Mouse (Mus musculus): ENCODE results near the gene Adam11. TPM values are rescaled to one million over a fixed set of nuclear protein-coding genes. Genes with fewer than 3 reads are reported as not detected.

The Adam11 gene
- polyA plus RNA-seq, 1 experiment from 2014 or later = 0.78 TPM

GRCm38 (mm10) chr11:102779824-102780223 lies 18.6 kb downstream of the Adam11 start:
- Histone ChIP-seq H3K27ac (ENCODE audit: low read length) (peak overlapping the region; percentile 82), H3K4me3 (ENCODE audit: low read depth, low read length) (no peak overlapping the region), H3K4me2 (replicated peaks; ENCODE audit: low read depth, low read length) (no peak overlapping the region), H3K4me1 (ENCODE audit: insufficient read depth, low read depth, low read length) (peaks cover 11% of the 10 kb centered on the region), H3K9ac (replicated peaks; ENCODE audit: low read depth) (no peak overlapping the region), H3K36me3 (ENCODE audit: insufficient read depth, low read length) (no peaks in the 10 kb centered on the region), H3K27me3 (replicated peaks; ENCODE audit: insufficient read depth, low read length) (no peaks in the 10 kb centered on the region), H3K9me3 (ENCODE audit: low read length) (no peaks in the 10 kb centered on the region)
- DNase-seq (ENCODE audit: low spot score) = peak; percentile 24
- TF ChIP-seq CTCF (IDR thresholded peaks at IDR 0.05) = no peak
- TF ChIP-seq EP300 (IDR thresholded peaks at IDR 0.05) = no peak
- WGBS = 43% methylated on average over 7 of the region's 7 CpGs
- ATAC-seq = peak; percentile 68

- Histone ChIP-seq H3K9me3 (ENCODE audit: low read length) (no peaks in the 10 kb centered on the region), H3K4me1 (ENCODE audit: insufficient read depth, low read depth, low read length) (peaks cover 11% of the 10 kb centered on the region), H3K27me3 (replicated peaks; ENCODE audit: insufficient read depth, low read length) (no peaks in the 10 kb centered on the region), H3K4me2 (replicated peaks; ENCODE audit: low read depth, low read length) (no peak overlapping the region), H3K9ac (replicated peaks; ENCODE audit: low read depth) (no peak overlapping the region), H3K27ac (ENCODE audit: low read length) (peak overlapping the region; percentile 82), H3K4me3 (ENCODE audit: low read depth, low read length) (no peak overlapping the region), H3K36me3 (ENCODE audit: insufficient read depth, low read length) (no peaks in the 10 kb centered on the region)
- TF ChIP-seq CTCF (IDR thresholded peaks at IDR 0.05) (no peak), EP300 (IDR thresholded peaks at IDR 0.05) (peak; percentile 85)
- peak; percentile 75 for DNase-seq (ENCODE audit: low spot score)
- ATAC-seq = peak; percentile 84
- 30% methylated on average over 10 of the region's 11 CpGs for WGBS
These were observed 19.2 kb downstream of the Adam11 start for GRCm38 (mm10) chr11:102780271-102780985.

- H3K4me3 ChIP-seq (ENCODE audit: low read depth, low read length) = no peak overlapping the region
These were observed 19.7 kb downstream of the Adam11 start for GRCm38 (mm10) chr11:102780986-102781351.

GRCm38 (mm10) chr11:102781523-102781922 lies 20.3 kb downstream of the Adam11 start:
- H3K36me3 ChIP-seq (ENCODE audit: insufficient read depth, low read length) = no peaks in the 10 kb centered on the region
- H3K4me3 ChIP-seq (ENCODE audit: low read depth, low read length) = no peak overlapping the region
- peaks cover 11% of the 10 kb centered on the region for H3K4me1 ChIP-seq (ENCODE audit: insufficient read depth, low read depth, low read length)
- DNase-seq (ENCODE audit: low spot score) = no peak
- TF ChIP-seq CTCF (IDR thresholded peaks at IDR 0.05) = no peak
- TF ChIP-seq EP300 (IDR thresholded peaks at IDR 0.05) = no peak
- no peak overlapping the region for H3K27ac ChIP-seq (ENCODE audit: low read length)
- no peaks in the 10 kb centered on the region for H3K27me3 ChIP-seq (replicated peaks; ENCODE audit: insufficient read depth, low read length)
- no peak for ATAC-seq
- WGBS = 90% methylated on average over 4 of the region's 4 CpGs
- no peaks in the 10 kb centered on the region for H3K9me3 ChIP-seq (ENCODE audit: low read length)
- H3K4me2 ChIP-seq (replicated peaks; ENCODE audit: low read depth, low read length) = no peak overlapping the region
- H3K9ac ChIP-seq (replicated peaks; ENCODE audit: low read depth) = no peak overlapping the region

More at GRCm38 (mm10) chr11:102780986-102781351, 19.7 kb downstream of the Adam11 start:
- H3K4me1 ChIP-seq (ENCODE audit: insufficient read depth, low read depth, low read length) = peaks cover 11% of the 10 kb centered on the region
- H3K27me3 ChIP-seq (replicated peaks; ENCODE audit: insufficient read depth, low read length) = no peaks in the 10 kb centered on the region
- H3K4me2 ChIP-seq (replicated peaks; ENCODE audit: low read depth, low read length) = no peak overlapping the region
- H3K9ac ChIP-seq (replicated peaks; ENCODE audit: low read depth) = no peak overlapping the region
- TF ChIP-seq CTCF (IDR thresholded peaks at IDR 0.05) (no peak), EP300 (IDR thresholded peaks at IDR 0.05) (no peak)
- no peak for DNase-seq (ENCODE audit: low spot score)
- H3K36me3 ChIP-seq (ENCODE audit: insufficient read depth, low read length) = no peaks in the 10 kb centered on the region
- ATAC-seq = no peak
- 39% methylated on average over 10 of the region's 10 CpGs for WGBS
- peak overlapping the region; percentile 75 for H3K27ac ChIP-seq (ENCODE audit: low read length)
- H3K9me3 ChIP-seq (ENCODE audit: low read length) = no peaks in the 10 kb centered on the region

- TF ChIP-seq EP300 (IDR thresholded peaks at IDR 0.05) (no peak), CTCF (IDR thresholded peaks at IDR 0.05) (no peak)
- H3K27ac ChIP-seq (ENCODE audit: low read length) = no peak overlapping the region
These were observed 22.2 kb downstream of the Adam11 start for GRCm38 (mm10) chr11:102783443-102783842.

GRCm38 (mm10) chr11:102787688-102788177 lies 26.5 kb downstream of the Adam11 start:
- H3K27ac ChIP-seq (ENCODE audit: low read length) = no peak overlapping the region

More at GRCm38 (mm10) chr11:102783443-102783842, 22.2 kb downstream of the Adam11 start:
- ATAC-seq (no peak), DNase-seq (ENCODE audit: low spot score) (no peak)
- Histone ChIP-seq H3K36me3 (ENCODE audit: insufficient read depth, low read length) (no peaks in the 10 kb centered on the region), H3K4me2 (replicated peaks; ENCODE audit: low read depth, low read length) (no peak overlapping the region), H3K4me3 (ENCODE audit: low read depth, low read length) (no peak overlapping the region), H3K4me1 (ENCODE audit: insufficient read depth, low read depth, low read length) (peaks cover 4% of the 10 kb centered on the region; the same call in 1 of the 2 replicates), H3K9ac (replicated peaks; ENCODE audit: low read depth) (no peak overlapping the region), H3K27me3 (replicated peaks; ENCODE audit: insufficient read depth, low read length) (no peaks in the 10 kb centered on the region), H3K9me3 (ENCODE audit: low read length) (no peaks in the 10 kb centered on the region)
- WGBS = 54% methylated on average over 7 of the region's 7 CpGs

More at GRCm38 (mm10) chr11:102787688-102788177, 26.5 kb downstream of the Adam11 start:
- H3K27me3 ChIP-seq (replicated peaks; ENCODE audit: insufficient read depth, low read length) = no peaks in the 10 kb centered on the region
- H3K4me3 ChIP-seq (ENCODE audit: low read depth, low read length) = no peak overlapping the region
- H3K4me1 ChIP-seq (ENCODE audit: insufficient read depth, low read depth, low read length) = 0 out of 2 replicates have a peak, but pooled peaks cover 3% of the 10 kb centered on the region
- TF ChIP-seq CTCF (IDR thresholded peaks at IDR 0.05) (no peak), EP300 (IDR thresholded peaks at IDR 0.05) (no peak)
- no peaks in the 10 kb centered on the region for H3K9me3 ChIP-seq (ENCODE audit: low read length)
- no peak for ATAC-seq
- no peak overlapping the region for H3K4me2 ChIP-seq (replicated peaks; ENCODE audit: low read depth, low read length)
- no peaks in the 10 kb centered on the region for H3K36me3 ChIP-seq (ENCODE audit: insufficient read depth, low read length)
- DNase-seq (ENCODE audit: low spot score) = no peak
- 45% methylated on average over 5 of the region's 5 CpGs for whole genome bisulfite sequencing
- no peak overlapping the region for H3K9ac ChIP-seq (replicated peaks; ENCODE audit: low read depth)

All from lung, postnatal 0 days (tissue).